Mouse (Mus musculus) cerebellum, postnatal 36 days (tissue): ENCODE measurements around the gene Tnrc6c.

Experiments
- DNase-seq, 2 experiments: peaks; one replicate each; pipeline ENCODE4 v3.0.0; 2021 to 2022; ENCODE audit warnings: mixed read lengths in 2 of 2

Tnrc6c gene

DNA sequence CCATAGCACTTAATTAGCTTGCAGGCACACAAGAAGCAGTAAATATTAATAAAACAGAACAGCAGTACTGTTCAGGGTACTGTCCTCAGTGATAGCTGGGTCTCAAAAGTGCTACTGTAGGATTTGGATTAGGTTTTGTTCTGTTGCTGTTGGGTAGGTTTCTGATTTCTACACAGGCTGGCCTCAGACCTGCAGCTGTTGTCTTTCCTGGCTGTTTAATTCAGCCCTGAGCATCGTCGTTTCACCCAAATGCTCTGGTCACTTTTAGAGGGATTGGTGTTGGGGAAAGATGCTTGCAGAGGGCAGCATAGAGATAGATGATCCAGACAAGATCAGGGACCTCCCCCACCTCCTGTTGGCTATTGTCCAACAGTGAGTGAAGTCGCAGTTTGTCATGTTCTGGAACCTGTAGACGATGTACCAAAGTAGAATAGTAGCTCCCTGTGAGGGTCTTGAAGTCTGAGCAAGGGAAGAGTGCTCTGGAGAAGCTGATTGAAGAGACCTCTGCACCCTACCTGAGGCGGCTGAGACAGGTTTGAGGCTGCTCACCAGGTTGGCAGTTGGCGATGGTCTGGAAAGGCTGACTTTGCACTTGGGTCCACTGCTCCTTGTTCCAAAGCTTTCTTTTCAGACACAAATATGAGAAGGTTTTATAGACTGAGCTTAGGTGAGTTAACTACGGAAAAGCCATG, 75.9 kb downstream of the Tnrc6c start:
- no peak for DNase-seq

DNA sequence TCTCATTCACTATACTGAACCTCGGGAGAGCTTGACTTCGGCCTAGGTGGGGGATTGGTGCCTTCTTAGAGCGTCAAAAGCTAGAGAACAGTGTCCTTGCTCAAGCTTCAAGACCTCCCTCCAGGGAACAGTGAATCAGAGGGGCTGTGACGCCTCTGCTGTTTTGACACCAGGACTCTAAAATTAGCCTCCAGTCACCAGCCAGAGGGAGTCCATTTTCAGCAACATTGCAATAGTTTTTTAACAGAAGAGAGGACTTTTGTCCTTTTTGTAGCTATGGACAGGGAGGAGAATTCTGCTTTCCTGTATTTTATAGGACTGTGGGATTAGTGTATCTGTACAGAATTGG, 76.4 kb downstream of the Tnrc6c start:
- DNase-seq: no peak

DNA sequence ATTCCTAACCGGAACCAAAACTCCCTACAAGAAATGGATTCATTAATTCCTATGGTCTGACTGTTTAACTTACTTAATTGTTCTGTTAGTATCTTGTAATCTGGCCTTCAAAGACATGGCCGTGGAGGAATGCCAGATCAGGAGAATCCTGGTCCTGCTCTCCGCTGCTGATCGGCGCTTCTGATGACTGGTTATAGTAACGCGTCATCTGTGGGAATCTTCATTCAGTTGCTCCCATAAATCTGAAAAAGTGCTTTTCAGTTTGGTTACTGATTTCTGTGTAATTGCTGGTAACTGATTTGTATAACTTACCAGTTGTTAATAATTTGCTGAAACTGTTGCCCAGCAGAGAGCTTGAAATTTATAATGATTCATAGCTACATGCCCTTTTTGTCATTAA, 77.4 kb downstream of the Tnrc6c start:
- no peak for DNase-seq

DNA sequence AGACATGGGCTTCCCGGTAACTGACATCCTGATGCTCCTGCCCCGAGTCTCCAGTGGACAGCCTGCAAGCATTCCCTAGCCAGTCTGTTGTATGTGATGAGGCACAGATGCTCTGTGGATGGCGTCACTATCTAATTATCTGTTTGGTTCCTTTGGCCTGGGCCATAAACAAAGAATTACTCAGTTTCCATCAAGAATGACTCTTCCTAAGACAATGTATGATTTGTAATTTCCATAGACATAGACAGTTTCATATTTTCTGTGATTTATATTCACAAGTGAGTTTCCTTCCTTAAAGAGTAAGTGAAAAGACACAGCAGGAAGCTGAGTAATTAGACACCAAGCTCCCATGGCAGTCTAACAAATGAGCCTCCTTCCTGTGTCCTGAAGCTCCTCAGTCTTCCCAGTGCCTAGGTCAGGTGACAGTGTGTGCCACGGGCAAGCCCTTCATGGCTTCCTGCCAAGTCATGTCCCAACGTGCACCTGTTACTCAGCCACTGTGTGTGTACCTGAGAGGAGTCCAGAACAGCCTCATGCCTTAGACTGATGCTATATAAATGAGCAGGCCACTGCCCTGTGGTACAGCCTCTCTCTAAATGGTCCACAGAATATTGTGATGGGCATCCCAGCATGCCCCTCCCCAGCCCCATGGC, 82.1 kb downstream of the Tnrc6c start:
- DNase-seq: peak; percentile 59 to 61

DNA sequence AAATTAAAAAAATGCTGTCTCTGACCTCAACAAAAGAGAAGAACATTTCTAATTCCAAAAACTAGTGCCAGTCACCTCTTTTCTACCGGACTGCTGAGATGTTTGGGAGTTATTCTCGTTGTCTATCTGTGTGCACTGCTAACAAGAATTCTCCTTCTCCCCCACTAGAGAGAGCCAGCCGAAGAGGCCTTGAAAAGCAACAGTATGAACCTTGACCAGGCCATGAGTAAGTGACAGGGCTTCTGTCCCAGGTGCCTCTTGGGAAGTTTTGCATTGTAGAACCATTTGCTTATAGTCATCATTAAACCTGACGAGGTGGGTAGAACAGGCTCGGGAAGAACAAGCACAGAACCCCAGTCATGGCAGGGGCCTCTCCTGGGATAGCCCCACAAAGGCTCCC, 84.0 kb downstream of the Tnrc6c start:
- no peak for DNase-seq

DNA sequence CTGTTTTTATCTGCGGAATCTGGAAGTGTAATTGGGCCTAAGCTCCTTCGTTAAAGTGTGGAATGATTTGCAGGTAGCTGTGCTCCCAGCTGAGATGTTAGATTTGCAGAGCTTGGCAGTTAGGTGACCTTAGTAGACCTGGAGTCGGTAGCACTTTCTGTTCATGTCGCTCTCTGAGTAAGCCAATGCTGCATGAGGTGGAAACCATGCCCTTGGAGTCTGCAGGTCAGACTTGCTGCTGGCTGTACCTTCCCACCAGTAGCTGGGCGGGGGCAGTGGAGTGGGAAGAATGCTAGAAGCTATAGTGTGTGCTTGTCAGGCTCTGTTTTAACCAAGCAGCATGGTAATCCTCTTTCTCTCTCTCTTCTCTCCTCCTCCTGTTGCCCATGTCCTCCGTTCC, 87.0 kb downstream of the Tnrc6c start:
- DNase-seq: no peak

DNA sequence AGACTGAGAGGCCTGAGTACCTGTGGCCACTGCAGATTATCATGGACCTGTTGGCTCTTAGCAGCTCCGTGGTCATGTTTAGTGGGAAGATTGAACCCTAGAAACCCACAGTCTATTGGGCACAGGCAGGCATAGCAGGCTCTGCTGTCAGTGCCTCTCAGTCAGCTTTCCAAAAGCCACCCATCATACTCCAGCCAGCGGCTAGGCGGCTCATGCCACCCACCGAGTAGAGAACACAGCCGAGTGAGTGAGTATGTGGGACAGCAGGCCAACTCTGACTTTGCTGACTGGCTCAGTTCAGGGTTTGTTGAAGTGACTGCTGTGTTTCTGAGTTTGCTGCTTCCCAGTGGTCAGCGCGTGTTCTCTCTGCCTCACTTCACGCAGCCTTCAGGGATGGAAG, 88.2 kb downstream of the Tnrc6c start:
- DNase-seq: no peak

DNA sequence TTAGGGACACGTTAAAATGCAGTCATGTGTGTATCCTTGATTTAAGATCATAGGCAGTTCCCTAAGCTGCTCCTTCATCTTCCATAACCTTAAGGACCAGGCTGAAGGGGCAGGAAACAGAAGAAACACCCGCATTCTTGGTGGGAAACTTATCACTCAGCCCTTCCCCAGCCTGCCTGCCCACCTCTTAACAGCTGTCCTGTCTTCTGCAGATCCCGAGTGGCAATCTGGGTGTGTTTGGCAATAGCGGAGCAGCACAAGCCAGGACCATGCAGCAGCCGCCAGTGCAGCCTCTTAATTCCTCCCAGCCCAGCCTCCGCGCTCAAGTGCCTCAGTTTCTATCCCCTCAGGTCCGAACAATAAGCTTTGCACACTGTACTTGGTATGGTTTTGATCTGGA, 88.6 kb downstream of the Tnrc6c start:
- DNase-seq: no peak

DNA sequence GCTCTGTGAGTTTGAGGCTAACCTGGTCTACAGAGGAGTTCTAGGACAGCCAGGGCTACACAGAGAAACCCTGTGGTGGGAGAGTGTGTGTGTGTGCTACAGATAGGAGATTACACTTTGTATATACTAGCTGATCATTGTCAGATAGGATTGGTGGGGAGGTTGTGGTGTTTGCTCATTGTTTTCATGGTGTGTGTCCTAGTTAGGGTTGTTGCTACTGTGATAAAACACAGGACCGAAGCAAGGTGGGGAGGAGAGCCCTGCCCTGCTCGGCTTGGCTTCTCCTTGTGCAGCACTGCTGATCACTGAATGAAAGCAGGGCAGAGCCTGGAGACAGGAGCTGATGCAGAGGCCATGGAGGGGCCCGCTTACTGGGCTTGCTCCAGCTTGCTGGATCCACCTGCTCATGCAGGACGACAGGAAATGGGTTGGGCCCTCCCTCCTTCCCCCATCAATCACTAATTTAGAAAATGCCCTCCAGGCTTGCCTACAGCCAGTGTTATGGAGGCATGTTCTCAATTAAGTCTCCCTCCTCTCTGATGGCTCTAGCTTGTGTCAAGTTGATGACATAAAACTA, 89.5 kb downstream of the Tnrc6c start:
- DNase-seq: no peak

DNA sequence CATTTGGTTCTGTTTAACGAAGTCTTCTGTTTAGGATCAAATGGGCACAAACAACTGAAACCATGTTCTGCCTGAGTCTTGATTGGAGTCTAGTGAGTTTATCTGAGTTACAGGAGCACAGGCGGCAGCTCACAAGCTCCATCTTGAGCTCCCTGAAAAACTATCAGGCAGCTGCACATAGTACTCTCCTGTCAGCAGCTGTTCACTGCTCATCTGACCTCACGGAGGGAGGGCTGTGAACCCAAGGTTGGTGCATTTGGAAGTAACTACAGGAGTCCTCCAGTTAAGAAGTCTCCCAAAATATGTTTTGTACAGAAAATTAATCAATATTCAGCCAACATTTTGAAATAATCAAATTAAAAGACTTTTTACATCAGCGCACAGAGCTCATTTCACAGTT, 94.5 kb downstream of the Tnrc6c start:
- DNase-seq: no peak

DNA sequence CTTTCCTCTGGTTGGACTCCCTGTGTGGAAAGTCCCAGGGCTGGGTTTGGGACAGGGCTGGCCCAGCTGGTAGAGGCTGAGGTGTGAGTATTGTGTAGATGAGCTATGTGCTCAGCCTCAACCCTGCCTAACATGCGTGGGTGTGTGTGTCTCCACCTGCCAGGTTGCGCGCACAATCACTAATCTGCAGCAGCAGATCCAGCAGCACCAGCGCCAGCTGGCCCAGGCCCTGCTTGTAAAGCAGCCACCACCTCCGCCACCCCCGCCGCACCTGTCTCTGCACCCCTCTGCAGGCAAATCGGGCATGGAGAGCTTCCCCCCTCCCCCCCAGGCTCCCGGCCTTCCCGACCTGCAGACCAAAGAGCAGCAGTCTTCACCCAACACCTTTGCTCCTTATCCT, 95.3 kb downstream of the Tnrc6c start:
- DNase-seq: peak in 1 of 2 experiments; percentile 37

DNA sequence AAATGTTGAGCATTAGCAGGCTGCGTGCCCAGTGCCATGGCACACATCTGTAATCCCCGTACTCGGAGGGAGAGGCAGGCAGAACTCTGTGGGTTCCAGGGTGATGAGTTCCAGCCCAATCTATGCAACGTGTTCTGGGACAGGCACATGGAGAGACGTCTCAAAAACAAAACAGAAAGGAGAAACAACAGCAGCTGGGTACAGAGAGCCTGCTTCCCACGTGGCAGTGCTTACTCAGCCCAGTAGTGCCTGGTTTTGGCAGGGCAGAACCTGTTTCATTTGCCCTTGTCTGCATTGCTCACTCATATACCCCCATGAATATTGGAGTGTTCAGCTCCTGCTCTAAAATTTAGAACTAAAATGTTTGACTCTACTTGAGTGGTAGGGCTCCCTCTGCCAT, 97.5 kb downstream of the Tnrc6c start:
- DNase-seq: no peak

DNA sequence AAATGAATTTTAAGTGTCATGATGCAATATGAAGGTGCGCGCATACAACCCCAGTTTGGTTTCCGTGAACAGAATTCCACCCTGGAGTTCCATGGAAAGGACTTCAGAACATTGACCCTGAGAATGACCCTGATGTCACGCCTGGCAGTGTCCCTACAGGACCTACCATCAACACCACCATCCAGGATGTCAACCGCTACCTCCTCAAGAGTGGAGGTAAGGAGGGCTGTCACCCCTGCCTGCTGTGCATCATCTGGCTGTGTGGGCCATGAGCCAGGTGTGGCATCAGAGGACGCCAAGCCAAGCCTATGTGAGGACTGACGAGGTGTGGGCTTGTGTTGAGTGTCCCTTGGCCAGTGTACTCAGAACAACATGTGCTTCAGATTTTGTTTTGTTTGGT, 101.8 kb downstream of the Tnrc6c start:
- DNase-seq: no peak

DNA sequence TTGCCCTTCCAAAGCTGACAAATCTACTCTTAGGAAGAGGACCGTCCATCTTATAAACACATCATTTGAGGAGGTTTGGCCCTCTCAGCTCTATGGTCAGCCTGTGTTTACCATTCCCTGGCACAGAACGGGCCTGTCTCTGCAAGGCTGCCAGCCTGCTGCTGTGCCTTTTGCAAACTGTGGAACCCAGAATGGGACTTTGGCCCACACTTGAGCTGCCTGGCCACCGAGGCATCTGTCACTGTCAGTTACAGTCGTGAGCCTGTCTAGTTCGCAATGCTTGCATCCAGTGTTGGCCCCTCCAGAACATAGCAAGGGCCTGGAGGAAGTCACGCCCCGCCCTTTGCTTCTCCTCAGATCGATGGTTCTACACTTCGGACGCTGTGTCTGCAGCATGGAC, 105.2 kb downstream of the Tnrc6c start:
- peak; percentile 51 to 53 for DNase-seq

DNA sequence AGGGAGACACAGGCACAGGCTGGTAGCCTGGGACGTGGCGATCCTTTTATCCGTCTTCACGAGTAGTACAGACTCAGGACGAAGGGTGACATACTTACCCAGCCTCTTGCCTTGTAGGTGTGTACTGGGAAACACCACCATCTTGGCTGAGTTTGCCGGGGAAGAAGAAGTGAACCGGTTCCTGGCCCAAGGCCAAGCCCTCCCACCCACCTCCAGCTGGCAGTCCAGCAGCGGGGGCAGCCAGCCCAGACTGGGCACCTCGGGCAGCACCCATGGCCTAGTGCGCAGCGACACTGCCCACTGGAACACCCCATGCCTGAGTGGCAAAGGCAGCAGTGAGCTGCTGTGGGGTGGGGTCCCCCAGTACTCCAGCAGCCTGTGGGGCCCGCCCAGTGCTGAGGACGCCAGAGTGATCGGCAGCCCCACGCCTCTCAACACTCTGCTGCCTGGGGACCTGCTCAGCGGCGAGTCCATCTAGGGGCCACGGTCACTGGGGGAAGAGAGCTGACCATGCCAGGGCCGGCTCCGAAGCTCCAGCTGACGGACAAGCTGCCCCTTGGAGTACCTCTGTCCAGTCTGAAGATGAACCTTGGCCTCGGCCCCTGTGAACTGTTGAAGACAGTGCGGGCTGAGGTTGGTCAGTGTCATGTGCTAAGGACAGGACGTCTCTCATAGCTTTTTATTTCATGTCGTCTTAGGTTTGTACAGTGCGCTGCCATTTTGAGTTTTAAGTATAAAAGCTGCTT, 106.5 kb downstream of the Tnrc6c start:
- no peak for DNase-seq

DNA sequence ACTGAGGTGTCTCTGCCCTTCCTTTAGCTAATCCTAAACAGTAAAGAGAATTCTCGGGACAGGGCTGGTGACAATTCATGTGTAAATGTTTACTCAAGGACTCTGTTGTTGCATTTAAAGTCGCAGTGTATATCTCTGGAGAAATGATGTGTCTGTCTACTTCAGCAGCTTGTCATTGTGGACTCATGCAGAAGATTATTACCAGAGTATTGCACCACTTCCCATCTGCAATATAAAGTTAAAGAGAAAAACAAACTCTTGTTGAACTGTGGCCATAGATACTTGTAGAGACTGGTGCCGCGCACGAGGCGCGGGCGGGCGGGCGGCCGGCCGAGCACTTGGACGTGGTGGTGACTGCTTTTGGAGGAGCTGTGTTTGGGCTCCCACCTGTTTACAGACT, 107.7 kb downstream of the Tnrc6c start:
- no peak for DNase-seq

DNA sequence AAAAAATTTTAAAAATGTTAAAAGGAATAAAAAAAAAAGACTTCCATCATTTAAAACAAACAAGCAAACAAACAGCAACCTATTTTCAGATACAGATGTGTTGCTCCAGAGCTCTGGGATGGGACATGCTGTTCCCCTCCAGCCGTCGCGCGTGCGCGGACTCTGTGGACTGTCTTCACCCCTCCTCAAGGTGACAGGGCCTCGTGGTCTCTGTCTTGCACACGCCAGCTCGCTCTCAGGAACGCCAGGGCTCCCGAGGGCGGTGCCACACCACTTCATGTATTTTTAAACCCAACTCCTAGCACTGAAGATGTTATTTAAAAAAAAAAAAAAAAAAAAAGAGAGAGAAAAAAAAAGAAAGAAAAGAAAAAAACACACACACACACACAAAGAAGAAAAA, 108.2 kb downstream of the Tnrc6c start:
- no peak for DNase-seq

DNA sequence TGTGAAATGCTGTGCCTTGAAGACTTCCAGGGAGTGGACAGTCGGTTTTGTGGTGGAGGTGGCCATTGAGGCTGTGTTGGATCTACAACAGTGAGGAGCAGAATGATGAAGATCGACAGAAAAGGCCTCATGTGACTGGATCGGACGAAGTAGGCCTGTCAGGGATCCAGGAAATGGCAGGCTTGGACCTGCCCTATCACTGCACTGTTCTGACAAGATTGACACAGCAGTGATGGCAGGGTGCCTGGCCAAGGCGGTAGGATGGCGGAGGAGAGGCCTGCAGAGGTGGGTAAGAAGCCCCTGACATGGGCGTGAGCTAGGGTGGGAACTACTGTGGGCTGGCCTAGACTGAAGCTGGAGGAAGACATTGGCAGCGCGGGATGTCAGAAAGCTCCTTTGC, 110.2 kb downstream of the Tnrc6c start:
- no peak for DNase-seq

DNA sequence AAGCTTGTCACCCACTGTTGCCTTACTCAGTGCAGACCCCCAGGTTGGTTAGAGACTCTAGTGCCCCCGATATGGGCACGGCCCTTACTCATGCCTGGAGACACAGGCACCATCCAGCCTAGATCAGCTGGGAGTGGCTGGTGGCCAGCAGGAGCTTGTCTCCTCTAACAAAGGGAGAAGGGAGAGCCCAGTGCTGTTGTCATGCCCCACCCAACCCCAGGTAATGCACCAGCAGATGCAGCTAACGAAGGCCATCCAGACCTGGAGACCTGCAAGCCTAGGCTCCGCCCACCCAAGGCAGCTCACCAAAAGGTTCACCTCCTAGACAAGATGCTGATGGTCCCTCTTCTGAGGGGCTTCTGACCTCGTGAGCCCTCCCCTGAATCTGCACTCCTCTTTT, 111.3 kb downstream of the Tnrc6c start:
- no peak for DNase-seq

DNA sequence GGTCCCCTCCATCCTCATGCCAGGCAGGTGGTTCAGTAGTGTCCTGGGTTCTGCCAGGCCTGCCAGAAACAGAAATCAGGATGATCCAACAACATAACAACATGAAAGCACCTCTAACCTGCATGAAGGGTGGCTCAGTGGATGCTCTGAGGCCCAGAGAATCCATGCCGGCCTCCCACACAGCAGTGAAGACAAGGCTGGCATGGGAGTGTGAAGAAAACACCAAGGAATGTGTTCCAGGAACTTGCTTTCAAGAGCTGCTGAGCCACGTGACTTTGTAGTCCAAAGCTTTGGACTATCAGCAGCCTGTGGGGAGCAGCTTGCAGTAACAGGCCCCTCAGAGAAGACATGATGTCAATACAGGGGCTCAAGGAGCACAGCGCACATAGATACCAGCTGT, 112.2 kb downstream of the Tnrc6c start:
- no peak for DNase-seq

DNA sequence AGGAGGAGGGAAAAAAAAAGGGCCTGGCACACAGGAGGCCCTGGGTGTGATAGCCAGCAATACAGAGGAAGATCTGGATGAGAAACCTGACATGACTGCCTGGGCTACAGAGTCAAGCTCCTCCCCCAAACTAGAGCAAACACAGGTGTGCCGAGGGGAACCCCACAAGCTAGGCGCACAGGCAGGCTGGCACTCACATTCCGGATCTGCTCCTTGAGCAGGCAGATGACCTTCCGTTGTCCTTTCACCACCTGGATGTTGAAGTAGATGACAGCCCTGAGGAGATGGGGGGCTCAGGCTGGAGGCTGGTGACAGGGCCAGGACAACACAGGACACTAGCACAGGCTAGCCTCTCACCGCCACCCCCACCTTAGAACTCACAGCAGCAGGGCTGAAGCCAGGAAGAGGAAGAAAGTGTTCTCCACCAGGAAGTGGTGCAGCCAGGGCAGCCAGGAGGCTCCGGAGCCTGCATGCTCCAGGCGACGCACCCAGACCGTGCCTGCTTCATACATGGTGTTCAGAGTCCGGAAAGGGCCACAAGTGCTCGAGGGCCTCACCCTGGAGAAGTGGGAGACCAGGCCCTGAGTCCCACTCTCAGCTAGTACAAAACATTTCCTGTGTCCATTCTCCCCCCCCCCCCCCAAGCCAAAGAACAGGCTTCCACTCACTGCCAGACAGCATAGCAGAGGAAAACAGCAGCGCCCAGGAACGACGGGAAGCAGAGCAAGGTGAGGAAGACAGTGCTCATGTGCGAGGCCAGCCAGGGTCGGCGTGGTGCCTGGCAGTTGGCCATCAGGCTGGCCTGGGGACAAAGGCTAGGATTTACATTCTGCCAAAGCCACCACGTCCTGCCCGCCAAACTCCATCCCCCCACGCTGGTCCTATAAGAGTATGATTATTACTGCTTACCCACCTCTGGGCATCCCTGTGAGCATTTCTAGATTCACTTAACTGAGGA, 114.9 kb downstream of the Tnrc6c start:
- no peak for DNase-seq

DNA sequence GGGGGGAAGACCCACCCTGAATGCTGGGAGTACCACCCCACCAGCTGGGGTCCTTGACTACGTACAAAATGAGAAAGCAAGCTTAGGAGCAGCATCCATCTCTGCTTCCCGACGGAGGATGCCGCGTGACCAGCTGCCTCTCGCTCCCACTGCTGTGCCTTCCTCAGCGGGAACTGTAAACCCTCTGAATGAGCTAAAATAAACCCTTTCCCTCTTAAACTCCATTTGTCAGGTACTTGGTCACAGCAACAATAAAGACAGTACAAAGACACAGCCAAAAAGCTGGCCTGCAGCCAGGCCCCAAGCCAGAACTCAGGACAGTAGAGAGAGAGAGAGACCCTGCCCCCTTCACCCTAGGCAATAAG, 115.6 kb downstream of the Tnrc6c start:
- no peak for DNase-seq

DNA sequence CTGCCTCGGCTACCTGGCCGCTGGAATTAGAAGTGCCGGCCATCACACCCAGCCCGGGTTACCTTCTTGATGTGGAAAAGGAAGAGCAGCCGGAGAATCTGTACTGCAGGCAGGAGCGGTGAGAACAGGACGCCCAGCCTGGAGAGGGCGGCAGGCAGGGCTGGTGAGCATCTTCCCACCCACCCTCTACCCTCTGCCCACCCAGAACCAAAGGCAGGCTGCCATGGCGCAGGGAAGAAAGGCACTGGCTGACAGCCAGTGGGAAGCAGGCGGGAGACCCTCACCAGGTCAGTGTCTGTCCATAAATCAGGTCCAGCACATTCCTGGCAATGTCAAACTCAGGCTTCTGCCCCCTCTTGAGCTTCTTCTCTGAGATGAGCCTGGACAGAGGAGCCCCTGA, 116.3 kb downstream of the Tnrc6c start:
- DNase-seq: no peak
